Mouse (Mus musculus) MEL (cell line): ENCODE results near the gene Trim16.

Experiments used
- CHD1 ChIP-seq: IDR thresholded peaks from 2 replicates; pipeline ENCODE4 v1.6.1; 2012; ENCODE audit warnings: low read depth, mild to moderate bottlenecking, inconsistent platforms, low read length, improper control_type of control experiment
- MAX ChIP-seq: IDR thresholded peaks from 2 replicates; pipeline ENCODE4 v1.6.1; 2011; ENCODE audit warnings: low read length, improper control_type of control experiment
- MYB ChIP-seq: IDR thresholded peaks from 2 replicates; pipeline ENCODE4 v1.6.1; 2011; ENCODE audit warnings: mild to moderate bottlenecking, low read depth, low read length, improper control_type of control experiment
- NRF1 ChIP-seq: IDR thresholded peaks from 2 replicates; pipeline ENCODE4 v1.6.1; 2014; ENCODE audit warnings: low read depth, mild to moderate bottlenecking, inconsistent platforms, low read length, improper control_type of control experiment, moderate library complexity; ENCODE audit not compliant: poor library complexity, insufficient read depth, severe bottlenecking
- TAL1 ChIP-seq: IDR thresholded peaks from 2 replicates; pipeline ENCODE4 v1.6.1; 2012; ENCODE audit warnings: mild to moderate bottlenecking, inconsistent platforms, low read length, moderate library complexity, mixed read lengths

GRCm38 (mm10) chr11:62866685-62867084, 46.7 kb downstream of the Trim16 start:
- TF ChIP-seq TAL1 (no peak), CHD1 (no peak), MYB (no peak), MAX (no peak), NRF1 (no peak)
